Mouse (Mus musculus): ENCODE results near the gene Sipa1. TPM values are rescaled to one million over a fixed set of nuclear protein-coding genes. Genes with fewer than 3 reads are reported as not detected.
A peak's percentile ranks its signal among the peaks of the same experiment; 100 is the strongest.

The Sipa1 gene
- polyA plus RNA-seq, 1 experiment from 2014 or later = 18.8 TPM

DNA sequence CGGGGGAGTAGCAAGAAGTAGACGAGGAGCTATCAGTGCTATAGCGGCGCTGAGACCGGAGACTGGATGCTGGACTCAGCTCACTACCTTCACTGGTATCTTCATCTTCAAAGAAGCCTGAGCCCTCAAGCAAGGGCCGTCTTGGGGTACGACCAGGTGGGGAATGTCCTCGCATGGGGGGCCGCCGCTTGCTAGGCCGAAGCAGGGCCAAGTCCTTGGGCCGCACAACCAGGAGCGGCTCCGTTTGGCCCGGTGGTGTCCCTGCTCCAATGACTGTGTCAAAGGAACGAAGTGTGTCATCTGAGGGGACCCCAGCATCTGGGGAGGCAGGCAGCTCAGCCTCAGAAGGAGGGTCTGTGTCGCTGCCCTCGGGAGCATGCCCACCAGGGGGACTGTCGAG lies 21.9 kb upstream of the Sipa1 start:
- no peak overlapping the region for H3K27ac ChIP-seq (replicated peaks)
- H3K4me3 ChIP-seq = no peak overlapping the region
- H3K9me3 ChIP-seq = no peaks in the 10 kb centered on the region
- peaks cover 67% of the 10 kb centered on the region for H3K36me3 ChIP-seq
- H3K27me3 ChIP-seq = no peaks in the 10 kb centered on the region
- no peak for ATAC-seq (ENCODE audit: low FRiP score, low read depth)
- 90% methylated on average over 19 of the region's 19 CpGs for WGBS
- H3K4me2 ChIP-seq (replicated peaks) = no peak overlapping the region
- H3K9ac ChIP-seq (replicated peaks) = no peak overlapping the region
- H3K4me1 ChIP-seq = peaks cover 23% of the 10 kb centered on the region

- no peaks in the 10 kb centered on the region for H3K9me3 ChIP-seq
- 95% methylated on average over 13 of the region's 13 CpGs for WGBS
- no peaks in the 10 kb centered on the region for H3K27me3 ChIP-seq
- no peak overlapping the region for H3K4me3 ChIP-seq
- H3K4me1 ChIP-seq = peaks cover 19% of the 10 kb centered on the region
- no peak for ATAC-seq (ENCODE audit: low FRiP score, low read depth)
- no peak overlapping the region for H3K27ac ChIP-seq (replicated peaks)
- H3K9ac ChIP-seq (replicated peaks) = no peak overlapping the region
- H3K36me3 ChIP-seq = peaks cover 71% of the 10 kb centered on the region
- no peak overlapping the region for H3K4me2 ChIP-seq (replicated peaks)
These were observed 21.5 kb upstream of the Sipa1 start for GRCm38 (mm10) chr19:5684985-5685384.

- Histone ChIP-seq H3K4me2 (replicated peaks) (no peak overlapping the region), H3K36me3 (peaks cover 78% of the 10 kb centered on the region), H3K27me3 (no peaks in the 10 kb centered on the region), H3K4me3 (no peak overlapping the region), H3K9ac (replicated peaks) (no peak overlapping the region), H3K9me3 (no peaks in the 10 kb centered on the region), H3K27ac (replicated peaks) (no peak overlapping the region), H3K4me1 (peaks cover 11% of the 10 kb centered on the region)
- 93% methylated on average over 12 of the region's 12 CpGs for WGBS
- no peak for ATAC-seq (ENCODE audit: low FRiP score, low read depth)
These were observed 20.7 kb upstream of the Sipa1 start for GRCm38 (mm10) chr19:5684236-5684635.

DNA sequence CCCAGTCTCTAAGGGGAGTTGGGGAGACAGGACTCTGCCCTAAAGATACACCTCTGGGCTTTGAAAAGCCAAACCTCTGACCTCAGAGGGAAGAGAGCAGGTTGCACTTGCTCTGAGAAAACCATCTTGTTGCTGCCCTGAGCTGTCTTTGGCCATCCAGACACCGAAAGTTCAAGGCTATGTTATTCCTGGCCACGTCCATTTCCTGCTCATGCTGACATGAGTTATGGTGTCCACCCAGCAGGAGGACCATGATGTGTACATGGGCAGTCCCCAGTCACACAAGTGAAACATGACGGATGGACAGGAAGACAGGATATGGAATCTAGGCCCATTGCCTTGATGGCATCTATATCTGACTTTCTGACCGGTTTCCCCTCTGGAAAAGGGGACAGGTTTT lies 16.9 kb upstream of the Sipa1 start:
- H3K27me3 ChIP-seq = no peaks in the 10 kb centered on the region
- peaks cover 94% of the 10 kb centered on the region for H3K36me3 ChIP-seq
- H3K4me3 ChIP-seq = no peak overlapping the region
- H3K4me1 ChIP-seq = no peaks in the 10 kb centered on the region
- ATAC-seq (ENCODE audit: low FRiP score, low read depth) = no peak
- H3K27ac ChIP-seq (replicated peaks) = no peak overlapping the region
- no peak overlapping the region for H3K9ac ChIP-seq (replicated peaks)
- H3K4me2 ChIP-seq (replicated peaks) = no peak overlapping the region
- 94% methylated on average over 4 of the region's 4 CpGs for WGBS
- no peaks in the 10 kb centered on the region for H3K9me3 ChIP-seq

GRCm38 (mm10) chr19:5668372-5668771 lies 4.9 kb upstream of the Sipa1 start:
- Histone ChIP-seq H3K36me3 (peaks cover 89% of the 10 kb centered on the region), H3K27me3 (no peaks in the 10 kb centered on the region), H3K9ac (replicated peaks) (no peak overlapping the region), H3K4me2 (replicated peaks) (no peak overlapping the region), H3K9me3 (no peaks in the 10 kb centered on the region), H3K4me1 (peaks cover 7% of the 10 kb centered on the region), H3K27ac (replicated peaks) (no peak overlapping the region), H3K4me3 (no peak overlapping the region)
- 94% methylated on average over 4 of the region's 4 CpGs for WGBS
- ATAC-seq (ENCODE audit: low FRiP score, low read depth) = no peak

DNA sequence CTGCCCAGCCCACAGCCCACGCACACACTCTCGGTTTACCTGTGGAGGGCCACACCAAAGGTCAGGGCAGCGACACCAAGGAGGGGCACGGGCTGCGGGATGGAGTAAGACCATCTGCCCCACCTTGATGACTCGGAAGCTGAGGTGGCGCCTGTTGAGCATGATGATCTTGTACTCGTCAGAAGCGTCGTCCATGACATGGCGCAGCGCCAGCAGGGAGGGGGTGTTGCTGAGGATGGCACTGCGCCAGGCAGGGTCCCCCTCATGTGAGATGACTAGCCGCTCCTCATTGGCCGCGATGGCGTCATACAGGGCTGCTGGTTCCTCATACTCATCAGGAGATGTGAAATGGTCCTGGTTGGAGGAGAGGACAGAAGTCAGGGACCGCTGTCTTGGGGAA lies 2.9 kb upstream of the Sipa1 start:
- Histone ChIP-seq H3K4me2 (replicated peaks) (no peak overlapping the region), H3K9ac (replicated peaks) (no peak overlapping the region), H3K4me3 (no peak overlapping the region), H3K36me3 (peaks cover 69% of the 10 kb centered on the region), H3K9me3 (no peaks in the 10 kb centered on the region), H3K27ac (replicated peaks) (no peak overlapping the region), H3K4me1 (peaks cover 14% of the 10 kb centered on the region), H3K27me3 (no peaks in the 10 kb centered on the region)
- 94% methylated on average over 18 of the region's 18 CpGs for WGBS
- ATAC-seq (ENCODE audit: low FRiP score, low read depth) = no peak

- Histone ChIP-seq H3K4me2 (replicated peaks) (no peak overlapping the region), H3K4me1 (peaks cover 14% of the 10 kb centered on the region), H3K9ac (replicated peaks) (no peak overlapping the region), H3K9me3 (no peaks in the 10 kb centered on the region), H3K4me3 (no peak overlapping the region), H3K36me3 (peaks cover 60% of the 10 kb centered on the region), H3K27me3 (no peaks in the 10 kb centered on the region), H3K27ac (replicated peaks) (no peak overlapping the region)
- WGBS = 89% methylated on average over 15 of the region's 15 CpGs
- ATAC-seq (ENCODE audit: low FRiP score, low read depth) = no peak
These were observed 2.0 kb upstream of the Sipa1 start for GRCm38 (mm10) chr19:5665465-5665864.

GRCm38 (mm10) chr19:5664669-5665257 lies 1.3 kb upstream of the Sipa1 start:
- Histone ChIP-seq H3K27ac (replicated peaks) (no peak overlapping the region), H3K4me1 (peaks cover 14% of the 10 kb centered on the region), H3K9me3 (no peaks in the 10 kb centered on the region), H3K4me3 (no peak overlapping the region), H3K4me2 (replicated peaks) (no peak overlapping the region), H3K9ac (replicated peaks) (no peak overlapping the region), H3K27me3 (no peaks in the 10 kb centered on the region), H3K36me3 (peaks cover 53% of the 10 kb centered on the region)
- ATAC-seq (ENCODE audit: low FRiP score, low read depth) = no peak
- WGBS = 93% methylated on average over 10 of the region's 10 CpGs

DNA sequence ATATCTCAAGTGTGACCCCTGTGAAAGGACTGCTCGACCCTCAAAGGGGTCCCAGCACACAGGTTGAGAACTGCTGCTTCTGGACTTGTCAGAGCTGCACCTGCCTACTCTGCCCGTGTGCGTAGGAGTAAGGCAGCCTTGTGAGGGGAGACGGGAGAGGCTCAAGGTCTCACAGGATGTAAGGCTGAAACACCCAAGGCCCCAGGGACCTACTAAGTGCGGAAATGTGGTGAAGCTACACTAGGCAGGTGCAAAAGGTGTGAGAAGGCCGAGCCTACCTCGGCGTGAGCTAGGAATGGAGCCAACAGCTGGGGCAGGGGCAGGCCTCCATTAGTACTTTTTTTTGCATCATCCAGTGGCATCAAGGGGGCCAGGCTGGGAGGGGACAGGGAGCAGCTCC lies 1.2 kb downstream of the Sipa1 start:
- Histone ChIP-seq H3K4me3 (0 out of 2 replicates have a peak overlapping the region, but pooled peaks have one; percentile 7), H3K9me3 (no peaks in the 10 kb centered on the region), H3K27me3 (no peaks in the 10 kb centered on the region), H3K4me2 (replicated peaks) (0 out of 2 replicates have a peak overlapping the region, but pooled peaks have one; percentile 53), H3K4me1 (peaks cover 14% of the 10 kb centered on the region), H3K9ac (replicated peaks) (no peak overlapping the region), H3K36me3 (peaks cover 29% of the 10 kb centered on the region), H3K27ac (replicated peaks) (0 out of 2 replicates have a peak overlapping the region, but pooled peaks have one; percentile 30)
- ATAC-seq (ENCODE audit: low FRiP score, low read depth) = no peak
- WGBS = 86% methylated on average over 8 of the region's 8 CpGs

- H3K36me3 ChIP-seq = peaks cover 17% of the 10 kb centered on the region
- H3K9ac ChIP-seq (replicated peaks) = no peak overlapping the region
- peaks cover 14% of the 10 kb centered on the region for H3K4me1 ChIP-seq
- peaks cover 7% of the 10 kb centered on the region for H3K27me3 ChIP-seq
- H3K27ac ChIP-seq (replicated peaks) = no peak overlapping the region
- 85% methylated on average over 16 of the region's 16 CpGs for WGBS
- no peak overlapping the region for H3K4me2 ChIP-seq (replicated peaks)
- H3K9me3 ChIP-seq = no peaks in the 10 kb centered on the region
- ATAC-seq (ENCODE audit: low FRiP score, low read depth) = no peak
- H3K4me3 ChIP-seq = no peak overlapping the region
These were observed 2.4 kb downstream of the Sipa1 start for GRCm38 (mm10) chr19:5660942-5661751.

DNA sequence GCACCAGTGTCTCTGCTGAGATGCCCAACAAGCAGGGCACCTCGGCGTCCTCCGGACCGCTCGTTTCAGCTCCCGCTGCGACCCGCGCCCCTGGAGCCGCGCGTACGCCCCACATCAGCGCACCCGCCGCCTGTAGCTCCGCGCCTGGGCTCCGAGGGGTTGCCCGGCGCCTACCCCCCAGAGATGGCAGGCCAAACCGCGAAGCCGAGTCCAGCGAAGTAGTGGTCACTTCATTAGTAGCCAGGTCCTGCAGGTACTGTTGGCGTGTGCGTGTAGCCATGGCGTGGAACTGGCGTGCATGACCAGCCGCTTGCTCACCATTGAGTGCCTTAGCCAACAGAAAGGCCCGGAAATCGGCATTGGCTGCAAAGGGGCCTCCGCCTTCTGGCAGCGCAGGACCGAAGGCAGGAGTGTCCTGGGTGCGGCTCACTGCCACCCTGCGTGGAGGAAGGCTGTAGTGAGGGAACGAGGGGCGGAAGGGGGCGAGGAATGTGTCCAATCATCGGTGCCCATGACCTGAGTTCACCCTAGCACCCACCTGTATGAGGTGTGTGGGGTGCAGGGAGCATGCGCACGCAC lies 8.7 kb downstream of the Sipa1 start:
- peak overlapping the region; percentile 46 for H3K4me3 ChIP-seq
- H3K36me3 ChIP-seq = peaks cover 7% of the 10 kb centered on the region; the same call in 1 of the 2 replicates
- H3K27me3 ChIP-seq = peaks cover 56% of the 10 kb centered on the region
- peak overlapping the region; percentile 51 for H3K9ac ChIP-seq (replicated peaks)
- peak overlapping the region; percentile 70 for H3K4me2 ChIP-seq (replicated peaks)
- H3K4me1 ChIP-seq = peaks cover 16% of the 10 kb centered on the region
- no peak for ATAC-seq (ENCODE audit: low FRiP score, low read depth)
- 9% methylated on average over 43 of the region's 43 CpGs for WGBS
- no peaks in the 10 kb centered on the region for H3K9me3 ChIP-seq
- no peak overlapping the region for H3K27ac ChIP-seq (replicated peaks)
